Mouse (Mus musculus) kidney, adult 2 months (tissue): ENCODE measurements around the gene Odf4.

Experiments used
- CTCF ChIP-seq: fragments of 200-500 bp; conservative IDR thresholded peaks from 2 replicates; pipeline ENCODE4 v1.5.1; 2011; ENCODE audit warnings: low read depth, mild to moderate bottlenecking, control low read depth, low read length, moderate library complexity, mixed read lengths; ENCODE audit not compliant: insufficient read depth, insufficient read length
- POLR2A ChIP-seq: fragments of 200-500 bp; IDR thresholded peaks from one replicate; pipeline ENCODE4 v1.6.1; 2011; ENCODE audit warnings: low read depth, low read length, control low read depth

DNA sequence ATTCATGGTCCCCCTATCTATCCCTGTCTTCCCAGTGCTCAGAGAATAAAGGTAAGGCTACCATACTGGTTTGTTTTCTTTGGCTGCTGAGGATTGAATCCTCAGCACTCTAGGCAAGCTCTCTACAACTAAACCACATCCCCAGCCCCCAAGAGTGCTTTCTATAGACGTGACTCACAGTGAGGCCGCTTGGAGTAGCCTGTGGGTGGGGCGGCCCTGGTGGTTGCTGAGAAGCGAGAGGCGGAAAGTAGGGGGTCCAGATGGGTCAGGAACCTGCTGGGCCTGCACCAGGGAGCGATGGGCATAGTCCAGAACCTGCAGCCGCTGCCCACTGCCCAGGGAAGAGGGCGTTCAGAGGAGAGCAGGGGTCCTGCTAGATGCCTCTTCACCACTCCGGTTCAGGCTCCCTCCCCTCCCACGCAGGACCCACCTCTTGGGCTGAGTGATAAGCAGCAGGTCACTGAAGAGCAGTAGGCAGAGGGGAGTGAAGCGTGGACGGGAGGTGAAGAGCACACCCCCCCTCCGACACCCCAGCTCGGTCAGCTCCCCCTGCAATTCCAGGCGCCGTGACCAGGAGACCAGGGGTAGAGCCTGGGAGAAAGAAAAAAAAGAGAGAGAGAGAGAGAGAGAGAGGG, 20.0 kb upstream of the Odf4 start:
- TF ChIP-seq CTCF (no peak), POLR2A (no peak)
